Mouse (Mus musculus) intestine, postnatal 0 days (tissue): ENCODE data around the gene Lca5l. TPM values are rescaled to one million over a fixed set of nuclear protein-coding genes. Genes with fewer than 3 reads are reported as not detected.

ENCODE experiments used
- ATAC-seq: fragments of 200-750 bp; cut with Nextera tagmentation; 2 replicates; pipeline ENCODE4 v1.8.0; 2017; ENCODE audit warnings: mild to moderate bottlenecking, moderate TSS enrichment, moderate library complexity
- H3K27ac ChIP-seq: fragments of 300-500 bp; sonication (generic); 2 replicates; pipeline ENCODE4 v1.5.1; 2014; ENCODE audit warnings: mild to moderate bottlenecking, low read depth, low read length, moderate library complexity
- H3K27me3 ChIP-seq: fragments of 300-500 bp; sonication (generic); replicated peaks from 2 replicates; pipeline ENCODE4 v1.6.1; 2014; ENCODE audit warnings: low read length, mixed read lengths; ENCODE audit not compliant: control insufficient read depth, insufficient read depth
- H3K36me3 ChIP-seq: fragments of 300-500 bp; sonication (generic); 2 replicates; pipeline ENCODE4 v1.6.1; 2014; ENCODE audit warnings: mild to moderate bottlenecking, moderate library complexity; ENCODE audit not compliant: control insufficient read depth, insufficient read depth
- H3K4me1 ChIP-seq: fragments of 300-500 bp; sonication (generic); replicated peaks from 2 replicates; pipeline ENCODE4 v1.6.1; 2014; ENCODE audit warnings: antibody characterized with exemption, low read length, mixed read lengths; ENCODE audit not compliant: control insufficient read depth, insufficient read depth
- H3K4me2 ChIP-seq: fragments of 300-500 bp; sonication (generic); replicated peaks from 2 replicates; pipeline ENCODE4 v1.6.1; 2014; ENCODE audit warnings: low read depth, mild to moderate bottlenecking, moderate library complexity
- H3K4me3 ChIP-seq: fragments of 300-500 bp; sonication (generic); 2 replicates; pipeline ENCODE4 v1.5.1; 2014; ENCODE audit warnings: low read depth, low read length
- H3K9ac ChIP-seq: fragments of 300-500 bp; sonication (generic); 2 replicates; pipeline ENCODE4 v1.6.1; 2014; ENCODE audit warnings: mild to moderate bottlenecking, low read depth, low read length
- H3K9me3 ChIP-seq: fragments of 300-500 bp; sonication (generic); 2 replicates; pipeline ENCODE4 v1.6.1; 2016; ENCODE audit warnings: mixed run types; ENCODE audit not compliant: control insufficient read depth
- CTCF ChIP-seq: sonication (generic); IDR thresholded peaks from 2 replicates; pipeline ENCODE4 v1.5.1; 2016; ENCODE audit warnings: low read depth, mild to moderate bottlenecking, control low read depth, antibody characterized with exemption, moderate library complexity
- WGBS: fragments of 180-500 bp; shearing (Covaris S2); extraction: QIAGEN DNeasy Blood & Tissue Kit; methylation state at CpG from one replicate; pipeline ENCODE4 v1.1.7; 2014; 5-methylcytosine and 5-hydroxymethylcytosine counted together
- polyA plus RNA-seq: library from polyadenylated mRNA; unstranded; fragments of >200 nt; fragmentation: Nextera tagmentation; extraction: Ambion mirVana; gene quantifications from 2 replicates; pipeline ENCODE4 v1.2.1, GENCODE M21; 2015

Lca5l gene
- polyA plus RNA-seq, 1 experiment from 2014 or later: 0.44 TPM

- no peak for ATAC-seq
- Histone ChIP-seq H3K9ac (peak overlapping the region; percentile 81), H3K36me3 (no peaks in the 10 kb centered on the region), H3K4me1 (no peaks in the 10 kb centered on the region), H3K27me3 (no peaks in the 10 kb centered on the region), H3K9me3 (no peaks in the 10 kb centered on the region), H3K27ac (no peak overlapping the region), H3K4me3 (peak overlapping the region; percentile 59), H3K4me2 (peak overlapping the region; percentile 100)
- WGBS: 82% methylated on average over 20 of the region's 20 CpGs
- no peak for TF ChIP-seq CTCF
Observed at GRCm38 (mm10) chr16:96159794-96160346, 32.2 kb downstream of the Lca5l start.

- peak; percentile 76 for ATAC-seq
- Histone ChIP-seq H3K36me3 (no peaks in the 10 kb centered on the region; the same call in 1 of the 2 replicates), H3K9ac (peak overlapping the region; percentile 81), H3K4me2 (peak overlapping the region; percentile 100), H3K4me3 (peak overlapping the region; percentile 59), H3K9me3 (no peaks in the 10 kb centered on the region), H3K27me3 (no peaks in the 10 kb centered on the region), H3K4me1 (no peaks in the 10 kb centered on the region), H3K27ac (peak overlapping the region; percentile 64; the same call in 1 of the 2 replicates)
- 1% methylated on average over 67 of the region's 67 CpGs for WGBS
- peak; percentile 70 for TF ChIP-seq CTCF
Observed at GRCm38 (mm10) chr16:96159091-96159731, 32.9 kb downstream of the Lca5l start.

GRCm38 (mm10) chr16:96158511-96159080 lies 33.5 kb downstream of the Lca5l start:
- no peak for ATAC-seq
- Histone ChIP-seq H3K4me1 (no peaks in the 10 kb centered on the region), H3K4me2 (peak overlapping the region; percentile 100), H3K27me3 (no peaks in the 10 kb centered on the region), H3K9me3 (no peaks in the 10 kb centered on the region), H3K4me3 (peak overlapping the region; percentile 59), H3K36me3 (peaks cover 2% of the 10 kb centered on the region; the same call in 1 of the 2 replicates), H3K9ac (peak overlapping the region; percentile 81), H3K27ac (0 out of 2 replicates have a peak overlapping the region, but pooled peaks have one; percentile 64)
- no peak for TF ChIP-seq CTCF
- 66% methylated on average over 12 of the region's 12 CpGs for WGBS

DNA sequence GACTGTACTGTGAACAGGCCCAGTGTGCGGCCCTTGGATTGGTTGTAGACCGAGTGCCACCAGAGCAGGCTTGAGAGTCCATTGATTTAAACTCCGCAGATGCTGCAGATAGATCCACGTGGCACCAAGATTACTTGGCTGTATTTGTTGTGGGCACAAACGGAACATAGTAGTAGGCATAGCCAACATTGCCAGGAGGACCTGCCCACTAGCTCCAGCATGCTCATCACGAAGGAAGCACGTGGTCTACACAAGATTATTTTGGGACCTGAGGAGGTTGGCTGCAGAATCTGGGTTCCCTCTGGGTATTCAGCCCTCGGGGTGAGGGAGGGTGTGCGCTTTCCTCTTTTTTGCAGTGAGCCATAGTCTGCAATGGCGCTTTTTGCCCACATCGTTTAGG lies 34.9 kb downstream of the Lca5l start:
- Histone ChIP-seq H3K4me3 (no peak overlapping the region), H3K4me1 (no peaks in the 10 kb centered on the region), H3K27ac (no peak overlapping the region), H3K9ac (no peak overlapping the region), H3K9me3 (no peaks in the 10 kb centered on the region), H3K36me3 (peaks cover 10% of the 10 kb centered on the region; the same call in 1 of the 2 replicates), H3K4me2 (no peak overlapping the region), H3K27me3 (no peaks in the 10 kb centered on the region)
- WGBS: 91% methylated on average over 11 of the region's 11 CpGs
- no peak for TF ChIP-seq CTCF
- ATAC-seq: no peak

DNA sequence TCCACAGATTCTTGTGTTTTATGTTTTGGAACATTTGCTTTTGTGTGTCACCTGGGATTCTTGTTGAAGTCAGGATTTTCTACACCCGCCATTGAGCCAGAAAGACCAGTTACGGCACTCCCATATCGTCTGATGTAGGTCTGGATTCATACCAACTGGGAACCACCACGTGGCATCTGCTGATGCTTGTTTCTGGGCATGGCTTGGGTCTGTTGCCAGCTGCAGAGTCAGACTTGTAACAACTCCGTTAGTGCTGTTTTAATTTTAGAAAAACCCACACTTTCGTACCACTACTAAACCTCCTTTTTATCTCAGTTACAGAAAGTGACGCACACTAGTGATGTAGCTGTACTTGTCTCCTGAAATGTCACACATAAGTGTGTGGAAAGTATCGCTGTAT lies 36.1 kb downstream of the Lca5l start:
- H3K36me3 ChIP-seq: peaks cover 10% of the 10 kb centered on the region; the same call in 1 of the 2 replicates
- H3K27me3 ChIP-seq: no peaks in the 10 kb centered on the region
- TF ChIP-seq CTCF: no peak
- no peaks in the 10 kb centered on the region for H3K4me1 ChIP-seq
- no peak overlapping the region for H3K4me3 ChIP-seq
- no peak overlapping the region for H3K4me2 ChIP-seq
- H3K9me3 ChIP-seq: no peaks in the 10 kb centered on the region
- WGBS: 93% methylated on average over 8 of the region's 8 CpGs
- H3K27ac ChIP-seq: no peak overlapping the region
- H3K9ac ChIP-seq: no peak overlapping the region
- no peak for ATAC-seq

DNA sequence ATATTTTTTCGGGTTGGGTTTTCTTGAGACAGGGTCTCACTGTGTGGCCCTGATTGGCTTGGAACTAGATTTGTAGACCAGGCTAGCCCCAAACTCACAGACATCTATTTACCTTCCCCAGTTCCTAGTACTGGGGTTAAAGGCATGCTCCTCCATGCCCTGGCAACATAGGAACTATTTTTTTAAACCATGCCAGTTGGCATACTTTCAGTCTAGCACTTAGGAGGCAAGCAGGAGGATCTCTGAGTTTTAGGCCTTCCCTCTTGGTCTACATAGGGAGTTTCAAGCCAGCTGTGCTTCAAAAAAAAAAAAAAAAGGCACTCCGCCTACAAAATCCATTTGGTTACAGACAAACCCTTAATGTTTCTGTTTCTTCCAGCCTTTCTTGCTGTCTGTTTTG lies 37.6 kb downstream of the Lca5l start:
- TF ChIP-seq CTCF: no peak
- Histone ChIP-seq H3K9ac (no peak overlapping the region), H3K36me3 (peaks cover 10% of the 10 kb centered on the region; the same call in 1 of the 2 replicates), H3K4me3 (no peak overlapping the region), H3K27me3 (no peaks in the 10 kb centered on the region), H3K4me1 (no peaks in the 10 kb centered on the region), H3K4me2 (no peak overlapping the region), H3K9me3 (no peaks in the 10 kb centered on the region), H3K27ac (no peak overlapping the region)
- 94% methylated on average over 2 of the region's 2 CpGs for WGBS
- no peak for ATAC-seq
